33 mouse cellular contexts compared by ENCODE assay signal in genomic region chr7:34126291-34126690, GRCm38 (mm10). TPM values are rescaled to one million over a fixed set of nuclear protein-coding genes. Genes with fewer than 3 reads are reported as not detected.
"Had no signal": no experiment of that assay in that cellular context is flagged by ENCODE, and none has a peak within 500 bp of the region (broad histone marks: within the 10 kb centered on the region; RNA-seq: fewer than 3 reads in every experiment).

No protein-coding gene starts in this region.

- H3K9me3 ChIP-seq: kidney, embryonic 15.5 days; liver, embryonic 13.5 days; midbrain, embryonic 12.5 days; midbrain, embryonic 15.5 days; neural tube, embryonic 12.5 days; neural tube, embryonic 15.5 days; stomach, embryonic 15.5 days had no signal

- H3K4me1 ChIP-seq: liver, embryonic 13.5 days had no signal

- H3K36me3 ChIP-seq: liver, embryonic 13.5 days; midbrain, embryonic 15.5 days had no signal

- H3K4me3 ChIP-seq: kidney, embryonic 15.5 days; left cerebral cortex, adult 2 months; liver, embryonic 13.5 days; midbrain, embryonic 12.5 days; midbrain, embryonic 15.5 days; neural tube, embryonic 12.5 days; neural tube, embryonic 15.5 days; stomach, embryonic 15.5 days had no signal

- DNase-seq: kidney, adult 8-10 months; kidney, postnatal 14 days; kidney, postnatal 4 days; layer of hippocampus, postnatal 36 days; liver, embryonic 13.5 days; lung, adult 2 months; lung, postnatal 14 days; lung, postnatal 4 days; right cerebral cortex, adult 18-20 months; right cerebral cortex, postnatal 25 days; spleen, adult 18-20 months; thymus, adult 18-20 months; thymus, postnatal 14 days; thymus, postnatal 4 days had no signal

- H3K9ac ChIP-seq: kidney, embryonic 15.5 days; liver, embryonic 13.5 days; midbrain, embryonic 12.5 days; midbrain, embryonic 15.5 days; neural tube, embryonic 12.5 days; neural tube, embryonic 15.5 days; stomach, embryonic 15.5 days had no signal

- H3K27me3 ChIP-seq: kidney, embryonic 15.5 days; midbrain, embryonic 12.5 days; midbrain, embryonic 15.5 days; neural tube, embryonic 12.5 days; neural tube, embryonic 15.5 days; stomach, embryonic 15.5 days had no signal

- ATAC-seq: midbrain, embryonic 15.5 days had no signal

- H3K27ac ChIP-seq: kidney, embryonic 15.5 days; left cerebral cortex, adult 2 months; liver, embryonic 13.5 days; midbrain, embryonic 12.5 days; midbrain, embryonic 15.5 days; neural tube, embryonic 12.5 days; neural tube, embryonic 15.5 days; stomach, embryonic 15.5 days had no signal

- H3K4me2 ChIP-seq: kidney, embryonic 15.5 days; liver, embryonic 13.5 days; midbrain, embryonic 12.5 days; midbrain, embryonic 15.5 days; neural tube, embryonic 12.5 days; neural tube, embryonic 15.5 days; stomach, embryonic 15.5 days had no signal

RNA-seq across cellular contexts. Expression of gene Wtip, which starts 6.8 kb away (rescaled TPM):
- total RNA-seq: megakaryocyte-erythroid progenitor cell, adult 5-6 weeks had no signal

RNA-seq across cellular contexts. Expression of gene Scgb1b30, which starts 31.1 kb away (rescaled TPM):
- total RNA-seq: layer of hippocampus, adult 8-10 months; layer of hippocampus, postnatal 10 days; layer of hippocampus, postnatal 36 days; left cerebral cortex, adult 2 months; left cerebral cortex, postnatal 10 days; left cerebral cortex, postnatal 36 days; liver, adult 2 months; megakaryocyte progenitor cell, adult 5-6 weeks; megakaryocyte-erythroid progenitor cell, adult 5-6 weeks had no signal
- polyA plus RNA-seq: kidney, embryonic 15.5 days; limb, embryonic 11.5 days; limb, embryonic 14.5 days; liver, adult 2 months; liver, embryonic 13.5 days; liver, embryonic 16.5 days; lung, adult 2 months; lung, embryonic 16.5 days; midbrain, embryonic 12.5 days; midbrain, embryonic 15.5 days; neural tube, embryonic 12.5 days; neural tube, embryonic 15.5 days; stomach, embryonic 15.5 days; testis, adult 2 months had no signal
